In genomic region chr6:30381116-30381515, GRCm38 (mm10) we compare ENCODE assay signal across 12 mouse cellular contexts. TPM values are rescaled to one million over a fixed set of nuclear protein-coding genes. Genes with fewer than 3 reads are reported as not detected.
DNase-seq lines count a peak whose midpoint lies in the region; ATAC-seq and TF ChIP-seq lines count a peak whose summit lies in the region.
"Had no signal": no experiment of that assay in that cellular context is flagged by ENCODE, and none has a peak within 500 bp of the region (broad histone marks: within the 10 kb centered on the region; RNA-seq: fewer than 3 reads in every experiment).

No protein-coding gene starts in this region.

- no peak for ATAC-seq in kidney, postnatal 0 days (replicated peaks; ENCODE audit: low FRiP score, low read depth)
- ATAC-seq in embryonic facial prominence, embryonic 11.5 days (replicated peaks; ENCODE audit: insufficient number of reproducible peaks, low FRiP score, low TSS enrichment, low read depth) = no peak
- ATAC-seq in inflammation-experienced regulatory T-cells, adult 6 months = no peak

- no peaks in the 10 kb centered on the region for H3K9me3 ChIP-seq in kidney, postnatal 0 days (replicated peaks; ENCODE audit: low read length)
- no peaks in the 10 kb centered on the region for H3K9me3 ChIP-seq in embryonic facial prominence, embryonic 11.5 days (replicated peaks; ENCODE audit: control insufficient read depth, low read length)

- H3K9ac ChIP-seq in kidney, postnatal 0 days (ENCODE audit: low read depth, low read length) = no peak overlapping the region
- no peak overlapping the region for H3K9ac ChIP-seq in embryonic facial prominence, embryonic 11.5 days (replicated peaks; ENCODE audit: low read length)

- TF ChIP-seq CTCF in kidney, postnatal 0 days (IDR thresholded peaks at IDR 0.05; ENCODE audit: low read depth) = peak; percentile 53
- no peak for TF ChIP-seq CTCF in kidney, adult 2 months (conservative IDR thresholded peaks at IDR 0.05; ENCODE audit: insufficient read depth, insufficient read length, low read depth, low read length)
- TF ChIP-seq CTCF in thymus, adult 2 months (IDR thresholded peaks at IDR 0.05; ENCODE audit: borderline replicate concordance, control insufficient read depth, extremely low read depth, insufficient read depth, low read length, poor library complexity) = no peak

- no peak for DNase-seq in kidney, postnatal 0 days (ENCODE audit: low spot score)
- DNase-seq in kidney, adult 2 months = no peak
- DNase-seq in thymus, adult 2 months = peak; percentile 44
- no peak for DNase-seq in thymus, adult 18-20 months
- DNase-seq in embryonic facial prominence, embryonic 11.5 days (ENCODE audit: low spot score) = peak; percentile 65
- peak; percentile 71 for DNase-seq in thymus, postnatal 4 days
- no peak for DNase-seq in urinary bladder, adult 18-20 months (ENCODE audit: low spot score in 2 of 2)
- DNase-seq: cerebellum, adult 9-11 months; heart, postnatal 14 days; lung, adult 2 months had no signal

- peaks cover 47% of the 10 kb centered on the region for H3K36me3 ChIP-seq in kidney, postnatal 0 days (ENCODE audit: insufficient read depth, low read length)
- peaks cover 10% of the 10 kb centered on the region; the same call in 1 of the 2 replicates for H3K36me3 ChIP-seq in kidney, adult 2 months (ENCODE audit: control insufficient read depth, insufficient read depth, low read length)
- peaks cover 52% of the 10 kb centered on the region for H3K36me3 ChIP-seq in thymus, adult 2 months (ENCODE audit: control insufficient read depth, insufficient read depth, low read length)
- no peaks in the 10 kb centered on the region for H3K36me3 ChIP-seq in embryonic facial prominence, embryonic 11.5 days (replicated peaks; ENCODE audit: control insufficient read depth, insufficient read depth, low read depth, low read length)

- no peak for TF ChIP-seq POLR2A in kidney, adult 2 months (IDR thresholded peaks at IDR 0.05; ENCODE audit: low read depth, low read length)
- TF ChIP-seq POLR2A in thymus, adult 2 months (IDR thresholded peaks at IDR 0.05; ENCODE audit: control insufficient read depth, extremely low read depth, insufficient read depth, low read length, poor library complexity) = no peak

- no peaks in the 10 kb centered on the region for H3K27me3 ChIP-seq in kidney, postnatal 0 days (ENCODE audit: insufficient read depth, low read length)
- H3K27me3 ChIP-seq in kidney, adult 2 months (replicated peaks; ENCODE audit: control insufficient read depth, insufficient read depth, low read length) = no peaks in the 10 kb centered on the region
- no peaks in the 10 kb centered on the region for H3K27me3 ChIP-seq in thymus, adult 2 months (ENCODE audit: control insufficient read depth, insufficient read depth, low read length)
- no peaks in the 10 kb centered on the region for H3K27me3 ChIP-seq in embryonic facial prominence, embryonic 11.5 days (ENCODE audit: control insufficient read depth, insufficient read depth, low read length)

- no peak overlapping the region for H3K4me2 ChIP-seq in kidney, postnatal 0 days (ENCODE audit: low read length)
- no peak overlapping the region for H3K4me2 ChIP-seq in embryonic facial prominence, embryonic 11.5 days (ENCODE audit: low read depth, low read length)

- no peaks in the 10 kb centered on the region for H3K4me1 ChIP-seq in kidney, postnatal 0 days (replicated peaks; ENCODE audit: insufficient read depth, low read length)
- H3K4me1 ChIP-seq in kidney, adult 2 months (ENCODE audit: control insufficient read depth, insufficient read depth, low read length) = no peaks in the 10 kb centered on the region
- no peaks in the 10 kb centered on the region for H3K4me1 ChIP-seq in thymus, adult 2 months (replicated peaks; ENCODE audit: control insufficient read depth, insufficient read depth, low read length)
- H3K4me1 ChIP-seq in embryonic facial prominence, embryonic 11.5 days (ENCODE audit: control insufficient read depth, insufficient read depth, low read length) = no peaks in the 10 kb centered on the region

- H3K27ac ChIP-seq in kidney, postnatal 0 days = no peak overlapping the region
- H3K27ac ChIP-seq in kidney, adult 2 months (ENCODE audit: insufficient read depth, low read depth, low read length) = no peak overlapping the region
- H3K27ac ChIP-seq in thymus, adult 2 months (ENCODE audit: control insufficient read depth, insufficient read depth, low read length) = no peak overlapping the region
- H3K27ac ChIP-seq in embryonic facial prominence, embryonic 11.5 days (replicated peaks; ENCODE audit: low read depth, low read length) = no peak overlapping the region

- WGBS in kidney, postnatal 0 days = 64% methylated on average over 3 of the region's 3 CpGs
- 56% methylated on average over 3 of the region's 3 CpGs for WGBS in kidney, adult 2 months
- 81% methylated on average over 3 of the region's 3 CpGs for WGBS in thymus, adult 2 months
- WGBS in embryonic facial prominence, embryonic 11.5 days = 75% methylated on average over 3 of the region's 3 CpGs

- H3K4me3 ChIP-seq in kidney, postnatal 0 days (replicated peaks; ENCODE audit: low read depth, low read length) = no peak overlapping the region
- H3K4me3 ChIP-seq in kidney, adult 2 months (ENCODE audit: insufficient read depth, low read depth, low read length) = no peak overlapping the region
- H3K4me3 ChIP-seq in thymus, adult 2 months (ENCODE audit: control insufficient read depth, insufficient read depth, low read length) = no peak overlapping the region
- H3K4me3 ChIP-seq in embryonic facial prominence, embryonic 11.5 days (ENCODE audit: low read depth, low read length) = no peak overlapping the region
- H3K4me3 ChIP-seq: myocyte had no signal

RNA-seq across cellular contexts. Expression of gene Zc3hc1, which starts 9.7 kb away (rescaled TPM):
- 42.9 and 45.6 TPM in 2 replicates for polyA plus RNA-seq in kidney, postnatal 0 days (2015; fragmentation: Nextera tagmentation; extraction: Ambion mirVana)
- 11.0 and 12.0 TPM in 2 replicates for polyA plus RNA-seq in kidney, adult 2 months (2012; rRNA removed)
- polyA plus RNA-seq in thymus, adult 2 months (2012; rRNA removed) = 24.2 and 27.3 TPM in 2 replicates
- polyA plus RNA-seq in embryonic facial prominence, embryonic 11.5 days (2014; fragmentation: Nextera tagmentation; extraction: Ambion mirVana) = 89.2 and 90.7 TPM in 2 replicates
- 10 to 100 TPM; 34.5 to 58.1 (median 44.4) TPM for polyA plus RNA-seq in inflammation-experienced regulatory T-cells, adult 6 months (2017; shearing (Covaris generic))

RNA-seq across cellular contexts. Expression of gene Klhdc10, which starts 20.6 kb away (rescaled TPM):
- 18.0 and 18.2 TPM in 2 replicates for polyA plus RNA-seq in kidney, postnatal 0 days (2015; fragmentation: Nextera tagmentation; extraction: Ambion mirVana)
- polyA plus RNA-seq in kidney, adult 2 months (2012; rRNA removed) = 34.0 and 42.7 TPM in 2 replicates
- polyA plus RNA-seq in thymus, adult 2 months (2012; rRNA removed) = 25.5 and 29.7 TPM in 2 replicates
- polyA plus RNA-seq in embryonic facial prominence, embryonic 11.5 days (2014; fragmentation: Nextera tagmentation; extraction: Ambion mirVana) = 33.9 and 35.1 TPM in 2 replicates
- 1 to 10 TPM in 2 of 3 experiments, under 1 TPM in 1; 0.94 to 3.8 (median 2.2) TPM for polyA plus RNA-seq in inflammation-experienced regulatory T-cells, adult 6 months (2017; shearing (Covaris generic))

Comparison
In these comparisons a context has a peak if more than half of its experiments do, and no peak if none do; other contexts are left out.
1. DNase-seq: peak in thymus, adult 2 months (single experiment), embryonic facial prominence, embryonic 11.5 days (single experiment) and thymus, postnatal 4 days (single experiment); none in kidney, postnatal 0 days (single experiment), kidney, adult 2 months (single experiment), thymus, adult 18-20 months (0 of 2) and urinary bladder, adult 18-20 months (0 of 2).